Mouse (Mus musculus) embryonic facial prominence, embryonic 15.5 days (tissue): ENCODE results near the gene Olfr874. TPM values are rescaled to one million over a fixed set of nuclear protein-coding genes. Genes with fewer than 3 reads are reported as not detected.
"Not testable (repeated sequence)": the region's sequence is repeated elsewhere in the genome, so short reads cannot be mapped to it uniquely, and the experiment has no call there.

ENCODE experiments used
- ATAC-seq: fragments of 200-750 bp; cut with Nextera tagmentation; 2 replicates; pipeline ENCODE4 v1.8.0; 2017; ENCODE audit warnings: low read depth, moderate TSS enrichment; ENCODE audit not compliant: insufficient number of reproducible peaks, low FRiP score, low TSS enrichment
- H3K27ac ChIP-seq: fragments of 300-500 bp; sonication (generic); replicated peaks from 2 replicates; pipeline ENCODE4 v1.5.1; 2015; ENCODE audit warnings: mild to moderate bottlenecking, inconsistent platforms
- H3K27me3 ChIP-seq: fragments of 300-500 bp; sonication (generic); 2 replicates; pipeline ENCODE4 v1.6.1; 2015; ENCODE audit warnings: inconsistent platforms
- H3K36me3 ChIP-seq: fragments of 300-500 bp; sonication (generic); 2 replicates; pipeline ENCODE4 v1.6.1; 2015; ENCODE audit warnings: mild to moderate bottlenecking, inconsistent platforms
- H3K4me1 ChIP-seq: fragments of 300-500 bp; sonication (generic); 2 replicates; pipeline ENCODE4 v1.6.1; 2015; ENCODE audit warnings: inconsistent platforms
- H3K4me2 ChIP-seq: fragments of 300-500 bp; sonication (generic); replicated peaks from 2 replicates; pipeline ENCODE4 v1.6.1; 2015; ENCODE audit warnings: mild to moderate bottlenecking, inconsistent platforms
- H3K4me3 ChIP-seq: fragments of 300-500 bp; sonication (generic); replicated peaks from 2 replicates; pipeline ENCODE4 v1.5.1; 2015; ENCODE audit warnings: mild to moderate bottlenecking, inconsistent platforms
- H3K9ac ChIP-seq: fragments of 300-500 bp; sonication (generic); 2 replicates; pipeline ENCODE4 v1.6.1; 2015; ENCODE audit warnings: inconsistent platforms
- H3K9me3 ChIP-seq: fragments of 300-500 bp; sonication (generic); replicated peaks from 2 replicates; pipeline ENCODE4 v1.6.1; 2016; ENCODE audit warnings: inconsistent platforms
- WGBS: fragments of 180-500 bp; shearing (Covaris S2); methylation state at CpG from one replicate; pipeline ENCODE4 v1.1.7; 2015; 5-methylcytosine and 5-hydroxymethylcytosine counted together
- polyA plus RNA-seq: library from polyadenylated mRNA; unstranded; fragments of >200 nt; fragmentation: Nextera tagmentation; extraction: Ambion mirVana; gene quantifications from 2 replicates; pipeline ENCODE4 v1.2.1, GENCODE M21; 2015

Gene Olfr874
- polyA plus RNA-seq, 1 experiment from 2014 or later, result 0.48 TPM

DNA sequence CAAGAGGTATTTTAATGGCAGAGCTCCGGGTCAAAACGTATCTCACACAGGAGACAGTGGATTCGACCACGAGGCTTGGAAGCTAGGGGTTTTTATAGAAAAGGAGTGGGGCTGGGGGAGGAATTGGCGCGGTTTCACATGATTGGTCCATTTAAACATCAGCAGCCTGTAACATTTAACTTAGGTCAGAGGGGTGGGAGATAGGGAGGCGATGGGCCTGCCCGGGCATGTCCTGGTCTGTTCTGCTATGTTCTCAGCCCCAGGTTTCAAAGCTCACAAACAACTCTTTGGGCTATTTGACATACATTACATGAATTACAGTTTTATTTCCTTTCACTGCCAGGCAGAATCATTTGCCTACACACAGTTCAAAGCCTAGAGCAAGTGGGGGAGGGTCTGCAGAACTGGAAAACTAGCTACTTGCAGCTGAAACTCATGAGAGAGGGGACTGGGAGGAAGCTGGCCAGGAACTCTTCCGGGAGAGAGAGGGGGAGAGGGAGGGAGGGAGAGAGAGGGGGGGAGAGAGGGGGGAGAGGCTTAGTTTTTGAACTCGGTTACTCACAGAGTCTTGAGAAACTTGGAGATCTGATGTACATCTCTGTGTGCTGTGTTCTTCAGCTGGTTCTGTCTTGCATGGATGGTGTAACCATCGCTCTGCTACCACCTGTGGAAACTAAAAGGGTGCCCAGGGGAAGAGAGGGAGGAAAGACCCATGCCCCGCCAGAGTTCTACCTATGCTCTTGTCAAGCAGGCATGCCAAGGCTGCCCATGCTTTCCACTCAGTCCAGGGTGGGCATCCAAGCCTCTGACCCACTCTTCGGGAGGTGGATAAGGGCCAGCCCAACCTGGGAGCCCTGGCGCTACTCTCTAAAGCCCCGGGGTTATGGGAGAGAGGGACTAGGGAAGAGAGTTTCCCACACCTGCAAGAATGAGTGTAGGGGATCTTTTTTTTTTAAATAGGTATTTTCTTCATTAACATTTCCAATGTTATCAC is 38.8 kb downstream of the Olfr874 start:
- H3K4me1 ChIP-seq, H3K9ac ChIP-seq, H3K9me3 ChIP-seq, H3K27me3 ChIP-seq, H3K27ac ChIP-seq, H3K36me3 ChIP-seq, ATAC-seq: not testable (repeated sequence)
- Histone ChIP-seq H3K4me2 (peak overlapping the region; percentile 47), H3K4me3 (peak overlapping the region; percentile 24; the same call in 1 of the 2 replicates)
- 50% methylated on average over 11 of the region's 15 CpGs for WGBS

- Histone ChIP-seq H3K27ac (no peak overlapping the region), H3K9ac (no peak overlapping the region), H3K4me1 (peaks cover 6% of the 10 kb centered on the region), H3K4me2 (no peak overlapping the region), H3K36me3 (no peaks in the 10 kb centered on the region), H3K4me3 (no peak overlapping the region), H3K27me3 (no peaks in the 10 kb centered on the region), H3K9me3 (no peaks in the 10 kb centered on the region)
- no peak for ATAC-seq
- WGBS, result 71% methylated on average over 2 of the region's 2 CpGs
Measured at GRCm38 (mm10) chr9:37786411-37786810, 41.5 kb downstream of the Olfr874 start.

Other genes starting within 250 kb of the Olfr874 start
- gene Esam, start 217.0 kb upstream of the Olfr874 start, polyA plus RNA-seq, result 52.1 and 56.3 TPM in 2 replicates
- gene Vsig2, start 205.9 kb upstream of the Olfr874 start, polyA plus RNA-seq, result 1.6 and 2.0 TPM in 2 replicates
- gene Nrgn, start 192.2 kb upstream of the Olfr874 start, polyA plus RNA-seq, result 7.9 and 10.9 TPM in 2 replicates
- 10.9 and 12.1 TPM in 2 replicates for gene Siae, start 189.4 kb upstream of the Olfr874 start, polyA plus RNA-seq
- 11.6 and 18.1 TPM in 2 replicates for gene Spa17, start 131.4 kb upstream of the Olfr874 start, polyA plus RNA-seq
- gene Tbrg1, start 87.8 kb upstream of the Olfr874 start, polyA plus RNA-seq, result 179 and 192 TPM in 2 replicates
- gene Panx3, start 75.9 kb upstream of the Olfr874 start, polyA plus RNA-seq, result 38.1 TPM in 2 replicates
- 0.09 and 0.16 TPM in 2 replicates for gene Olfr160, start 28.9 kb upstream of the Olfr874 start, polyA plus RNA-seq
- gene Olfr875, start 26.8 kb downstream of the Olfr874 start, polyA plus RNA-seq, result 0.79 TPM in 1 of 2 replicates, not detected in the other
- 0.04 and 0.05 TPM in 2 replicates for gene Olfr876, start 57.9 kb downstream of the Olfr874 start, polyA plus RNA-seq
- gene Olfr877, start 109.2 kb downstream of the Olfr874 start, polyA plus RNA-seq, result 0.22 and 0.28 TPM in 2 replicates
- gene Olfr145, start 151.6 kb downstream of the Olfr874 start, polyA plus RNA-seq, result 0.16 and 0.19 TPM in 2 replicates
- 0.09 and 0.35 TPM in 2 replicates for gene Olfr878, start 172.7 kb downstream of the Olfr874 start, polyA plus RNA-seq
- 0.11 TPM in 1 of 2 replicates, not detected in the other for gene Olfr881, start 246.7 kb downstream of the Olfr874 start, polyA plus RNA-seq